Mouse (Mus musculus) small intestine, adult 2 months (tissue): ENCODE measurements at regions not wholly inside any gene's neighbourhood (a gene's known extent, or its start where the extent isn't known, plus 50 kb on each side); places are given as distances from the start of the nearest gene placed in this dataset.

Source experiments
- CTCF ChIP-seq: fragments of 200-500 bp; IDR thresholded peaks from 2 replicates; pipeline ENCODE4 v1.5.1; 2012; ENCODE audit warnings: low read depth, mild to moderate bottlenecking, control low read depth, inconsistent platforms, low read length, moderate library complexity, mixed read lengths; ENCODE audit not compliant: insufficient replicate concordance, insufficient read length; ENCODE audit errors: extremely low read depth
- POLR2A ChIP-seq: fragments of 200-500 bp; IDR thresholded peaks from 2 replicates; pipeline ENCODE4 v1.6.1; 2012; ENCODE audit warnings: low read depth, mild to moderate bottlenecking, control low read depth, inconsistent platforms, low read length, moderate library complexity

DNA sequence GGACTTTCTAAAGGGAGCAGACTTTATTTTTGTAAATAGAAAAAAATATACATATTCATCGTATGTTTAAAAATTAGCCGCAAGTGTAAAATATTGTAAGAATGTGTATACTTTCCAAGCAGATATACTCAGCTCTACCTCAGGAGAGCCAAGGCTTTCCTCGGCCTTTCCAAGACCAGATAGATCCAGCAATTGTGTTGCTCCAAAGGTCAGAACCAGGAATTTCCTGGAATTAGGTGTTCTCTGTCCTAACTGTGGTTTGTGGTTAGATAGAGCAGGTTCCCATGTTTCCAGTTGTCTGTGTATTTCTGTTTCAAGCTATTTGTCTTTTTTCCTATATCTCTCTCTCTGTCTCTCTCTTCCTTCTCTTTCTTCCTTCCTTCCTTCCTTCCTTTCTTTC is 93.0 kb downstream of the Tpra1 start:
- TF ChIP-seq POLR2A (no peak), CTCF (no peak)
